Mouse (Mus musculus): ENCODE data around the gene Tradd.

Tradd gene

DNA sequence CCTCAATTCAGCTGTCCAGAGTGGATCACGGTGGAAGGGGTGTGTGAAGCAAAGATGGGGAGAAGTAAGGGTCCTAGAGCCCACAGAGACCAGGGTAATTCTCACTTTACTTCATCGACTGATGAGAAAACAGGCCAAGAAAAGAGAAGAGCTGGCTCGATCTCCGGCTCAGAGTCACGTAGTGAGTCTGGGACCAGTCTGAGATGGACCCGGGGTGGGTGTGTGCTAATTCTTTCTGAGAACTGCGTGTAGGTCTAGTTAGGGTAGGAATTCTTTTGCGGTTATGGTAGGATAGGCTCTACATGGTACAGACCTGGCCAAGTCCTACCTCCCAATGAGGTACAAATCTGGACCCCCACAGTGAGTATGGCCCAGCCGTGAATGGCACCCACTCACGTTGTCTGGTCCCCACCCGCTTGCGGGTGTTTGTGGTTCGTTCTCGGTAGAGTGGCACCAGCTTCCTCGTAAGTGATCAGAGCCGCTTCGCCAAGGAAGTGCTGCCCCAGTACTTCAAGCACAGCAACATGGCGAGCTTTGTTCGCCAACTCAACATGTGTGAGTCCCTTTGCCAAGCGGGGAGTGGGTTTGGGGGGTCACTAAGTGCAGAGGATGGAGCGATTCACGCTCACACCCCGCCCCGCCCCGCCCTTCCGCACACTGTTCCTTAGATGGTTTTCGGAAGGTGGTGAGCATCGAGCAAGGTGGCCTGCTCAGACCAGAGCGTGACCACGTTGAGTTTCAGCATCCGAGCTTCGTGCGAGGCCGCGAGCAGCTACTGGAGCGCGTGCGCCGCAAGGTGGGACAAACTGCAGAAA, 5.9 kb upstream of the Tradd start:
- DNase-seq (ENCODE audit: low spot score) = no peak

DNA sequence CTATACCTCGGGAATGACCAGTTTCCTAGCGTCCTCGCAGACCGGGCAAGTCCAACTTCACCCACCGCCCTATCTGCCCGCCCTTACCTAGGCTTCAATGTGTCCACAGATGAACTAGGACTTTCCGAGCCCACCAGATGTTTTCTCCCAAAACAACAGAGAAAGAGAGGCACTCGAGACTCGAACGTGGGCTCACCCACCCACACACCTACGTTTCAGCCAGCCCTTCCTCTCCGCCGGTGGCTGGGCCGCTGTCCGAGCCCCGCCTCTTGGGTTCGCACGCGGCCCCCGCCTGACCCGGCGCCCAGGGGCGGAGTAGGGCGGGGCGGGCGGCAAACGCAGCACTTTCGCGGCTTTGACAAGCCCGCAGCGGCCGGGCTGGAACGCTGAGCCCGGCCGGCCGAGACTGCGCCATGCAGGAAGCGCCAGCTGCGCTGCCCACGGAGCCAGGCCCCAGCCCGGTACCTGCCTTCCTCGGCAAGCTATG, 5.1 kb upstream of the Tradd start, which contains the start of gene Hsf4:
TSS of gene Hsf4 (plus strand) at position 341 of the 487 bp plus-strand sequence.
- peak; percentile 76 for DNase-seq (ENCODE audit: low spot score)

DNA sequence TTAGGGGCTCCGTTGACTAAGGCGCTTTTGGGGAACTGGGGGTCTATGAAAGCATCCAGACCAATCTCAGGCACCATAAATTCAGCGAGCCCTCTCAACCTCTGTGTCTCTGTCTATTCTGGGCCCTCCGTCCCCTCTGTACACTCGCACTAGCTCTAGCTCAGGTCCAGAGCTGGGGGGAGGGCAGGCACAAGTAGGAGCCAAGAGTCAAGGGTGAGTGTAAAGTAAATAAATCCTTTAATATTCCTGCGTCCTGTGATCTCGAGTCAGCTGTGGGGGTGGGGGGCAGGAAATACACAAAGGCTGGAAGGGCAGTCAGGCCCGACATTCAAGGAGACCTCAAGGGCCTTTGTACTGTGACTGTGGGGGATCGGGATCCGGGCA, 4.7 kb upstream of the Tradd start:
- peak; percentile 67 for DNase-seq (ENCODE audit: low spot score)

DNA sequence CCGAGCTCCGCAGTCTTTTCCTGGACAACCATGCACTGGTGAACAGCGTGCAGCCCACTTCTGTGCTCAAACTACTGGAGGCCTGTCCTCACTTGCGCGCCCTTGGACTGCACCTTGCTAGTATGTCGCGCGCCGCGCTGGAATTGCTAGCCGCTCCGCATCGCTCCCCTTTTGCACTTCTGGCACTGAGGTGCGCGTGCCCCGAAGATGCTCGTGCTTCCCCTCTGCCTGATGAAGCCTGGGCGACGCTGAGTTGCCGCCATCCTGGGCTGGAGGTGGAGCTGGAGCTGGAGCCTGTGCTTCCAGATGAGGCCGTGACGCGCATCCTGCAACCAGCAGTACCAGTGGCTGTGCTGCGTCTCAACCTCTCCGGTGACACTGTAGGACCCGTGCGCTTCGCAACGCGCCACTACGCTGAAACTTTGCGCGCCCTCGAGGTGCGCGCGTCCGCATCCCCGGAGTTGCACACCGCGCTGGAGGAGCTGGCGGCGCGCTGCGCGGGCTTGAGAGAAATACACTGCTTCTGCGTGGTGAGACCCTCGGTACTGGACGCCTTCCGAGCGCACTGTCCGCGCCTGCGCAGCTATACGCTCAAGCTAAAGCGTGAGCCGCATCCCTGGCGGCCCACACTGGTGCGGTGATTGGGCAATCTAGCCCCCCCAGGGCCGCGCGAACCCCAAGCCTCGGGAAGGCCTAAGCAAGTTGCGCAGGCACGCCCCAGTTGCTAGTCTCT, 4.1 kb upstream of the Tradd start:
- DNase-seq (ENCODE audit: low spot score) = peak; percentile 74

DNA sequence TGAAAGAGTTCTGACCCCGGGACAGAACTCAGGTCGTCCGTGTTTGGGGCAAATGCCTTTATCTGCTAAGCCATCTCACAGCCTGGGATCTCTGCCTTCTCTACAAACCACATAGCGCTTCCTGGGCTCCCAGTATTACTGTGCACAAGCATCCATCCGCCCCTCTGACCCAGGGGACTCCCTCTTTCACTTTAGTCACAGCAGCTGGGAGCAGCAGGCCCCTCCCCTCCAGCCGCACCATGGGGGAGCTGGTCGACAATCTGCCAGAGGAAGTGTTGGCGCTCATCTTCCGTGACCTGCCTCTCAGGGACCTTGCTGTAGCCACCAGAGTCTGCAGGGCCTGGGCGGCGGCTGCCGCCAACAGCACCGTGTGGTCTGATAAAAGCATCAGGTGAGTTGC, 2.4 kb upstream of the Tradd start:
- no peak for DNase-seq (ENCODE audit: low spot score)

DNA sequence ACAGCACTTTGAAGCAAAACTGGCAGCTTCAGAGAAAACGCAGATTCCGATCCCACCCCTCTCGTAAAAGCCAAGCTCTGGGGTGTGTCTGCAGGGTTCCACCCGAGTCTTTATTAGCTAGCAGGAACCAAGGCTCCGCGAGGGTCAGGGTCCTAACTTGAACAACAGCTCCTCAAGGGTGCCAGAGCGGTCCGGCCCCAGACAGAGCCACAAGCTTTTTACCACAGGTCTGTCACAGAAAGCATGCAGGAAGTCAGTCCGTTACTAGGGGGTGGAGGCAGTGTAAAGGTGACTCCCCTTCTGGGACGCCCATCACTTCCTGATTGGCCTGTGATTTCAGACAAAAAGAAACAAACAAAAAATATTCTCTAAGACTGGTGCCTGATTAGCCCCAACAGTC, 719 bp upstream of the Tradd start:
- peak; percentile 36 for DNase-seq (ENCODE audit: low spot score)

DNA sequence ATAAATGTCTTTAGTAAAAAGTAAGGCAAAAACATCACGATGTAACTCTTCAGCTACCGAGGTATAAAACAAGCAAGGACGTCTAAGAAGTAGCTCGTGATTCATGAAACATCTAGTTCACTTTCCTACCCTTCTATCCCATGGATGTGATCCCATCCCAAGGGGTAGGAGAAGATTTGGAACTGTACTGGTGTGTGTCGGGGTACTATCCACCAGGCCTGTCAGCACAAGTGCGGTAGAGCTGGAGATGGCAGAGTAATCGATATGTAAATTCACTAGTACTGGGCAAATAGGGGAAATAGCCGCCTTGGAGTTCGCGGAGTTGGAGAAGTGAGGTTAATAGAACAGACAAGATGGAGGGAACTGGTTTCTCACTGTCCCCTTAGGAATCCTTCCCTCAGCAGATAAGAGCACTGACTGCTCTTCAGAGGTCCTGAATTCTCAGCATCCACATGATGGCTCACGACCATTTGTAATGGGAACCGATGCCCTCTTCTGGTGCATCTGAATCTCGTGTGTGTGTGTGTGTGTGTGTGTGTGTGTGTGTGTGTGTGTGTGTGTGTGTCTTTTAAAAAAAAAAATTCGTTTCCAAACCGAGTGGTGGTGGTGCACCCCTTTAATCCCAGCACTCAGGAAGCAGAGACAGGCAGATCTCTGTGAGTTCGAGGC, 1.0 kb downstream of the Tradd start:
- no peak for DNase-seq (ENCODE audit: low spot score)

DNA sequence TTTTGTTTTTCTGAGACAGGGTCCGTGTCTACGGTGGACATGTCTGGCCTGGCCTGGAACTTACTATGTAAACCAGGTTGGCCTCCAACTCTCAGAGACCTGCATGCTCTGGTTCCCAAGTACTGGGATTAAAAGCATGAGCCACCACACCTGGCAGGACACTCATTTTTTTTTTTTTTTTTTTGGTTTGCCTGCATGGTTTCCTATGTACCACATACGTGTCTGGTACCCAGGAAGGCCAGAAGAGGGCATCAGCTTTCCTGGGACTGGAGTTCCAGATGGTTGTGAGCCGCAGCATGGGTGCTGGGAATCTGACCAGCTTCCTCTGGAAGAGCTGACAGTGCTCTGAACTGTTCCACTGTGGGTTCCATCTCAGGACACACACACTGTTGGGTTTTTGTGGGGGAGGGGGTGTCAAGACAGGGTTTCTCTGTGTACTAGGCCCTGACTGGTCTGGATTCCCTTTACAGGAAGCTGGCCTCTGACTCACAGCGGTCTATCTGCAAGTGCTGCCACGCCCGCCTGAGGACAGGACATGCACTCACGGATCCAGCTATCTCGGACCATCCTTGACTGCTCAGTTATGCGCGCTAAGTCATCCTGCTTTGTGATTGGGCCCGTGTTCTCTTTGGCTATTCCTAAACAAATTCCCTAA, 3.0 kb downstream of the Tradd start:
- no peak for DNase-seq (ENCODE audit: low spot score)

DNA sequence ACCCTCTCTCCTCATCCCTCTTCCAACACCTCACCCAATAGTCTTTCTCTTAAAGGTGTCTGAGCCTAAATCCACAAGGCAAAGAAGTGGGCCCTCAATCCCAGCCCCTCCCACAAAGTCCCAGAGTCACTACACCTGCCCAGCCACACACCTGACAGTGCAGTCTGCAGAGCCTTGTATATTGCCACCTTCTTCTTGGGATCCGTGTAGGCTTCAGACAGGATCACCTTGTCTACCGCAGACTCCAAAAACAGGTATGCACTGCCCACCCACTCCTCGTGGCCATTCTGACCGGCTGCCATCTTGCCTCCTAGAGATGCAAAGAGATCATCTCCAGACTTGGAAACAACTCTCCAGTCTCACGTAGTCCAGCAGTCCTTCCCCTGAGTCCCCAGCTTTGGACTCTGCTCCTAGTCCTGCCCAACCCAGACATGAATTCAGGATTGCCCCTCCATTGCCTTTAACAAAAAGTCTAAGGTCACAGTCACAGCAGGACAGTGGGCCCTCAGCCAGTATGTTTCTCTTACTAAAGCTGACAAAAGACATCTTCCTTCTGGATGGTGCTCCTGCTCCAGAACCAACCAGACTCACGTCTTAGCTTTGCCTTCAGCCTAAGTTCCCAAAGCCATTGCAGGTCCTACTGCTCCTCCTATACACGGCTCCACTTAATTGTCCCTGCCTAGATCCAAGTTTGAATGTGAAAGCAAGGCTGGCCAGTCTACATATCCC, 3.9 kb downstream of the Tradd start:
- DNase-seq (ENCODE audit: low spot score) = no peak

DNA sequence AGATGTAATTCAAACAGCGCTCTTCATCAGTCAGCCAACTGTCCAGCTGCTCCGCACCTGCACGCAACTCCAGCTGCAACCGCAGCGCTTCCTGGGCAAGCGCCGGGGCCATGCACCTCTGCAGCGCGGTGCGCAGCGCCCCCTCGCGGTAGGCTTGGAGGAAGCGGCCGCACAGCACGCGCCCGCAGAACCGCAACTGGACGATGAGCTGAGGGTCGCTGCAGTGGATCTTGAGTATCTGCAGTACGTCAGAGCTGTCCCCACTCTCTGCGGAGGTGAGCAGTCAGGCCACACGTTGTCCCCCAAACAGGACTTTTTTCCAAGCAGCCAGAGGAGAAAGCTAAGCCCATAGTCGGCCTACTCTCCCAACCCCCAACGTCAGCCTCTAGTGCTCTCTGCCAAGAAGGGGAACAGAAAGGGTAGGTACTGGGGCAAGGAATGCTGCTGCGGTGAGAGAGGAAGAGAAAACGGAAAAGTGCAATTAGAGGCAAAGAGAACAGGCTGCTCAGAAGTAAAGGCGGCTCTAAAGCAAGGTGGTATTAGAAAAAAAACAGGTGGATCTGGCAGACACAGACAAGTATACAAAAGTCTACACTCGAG, 4.6 kb downstream of the Tradd start:
- peak; percentile 68 for DNase-seq (ENCODE audit: low spot score)

DNA sequence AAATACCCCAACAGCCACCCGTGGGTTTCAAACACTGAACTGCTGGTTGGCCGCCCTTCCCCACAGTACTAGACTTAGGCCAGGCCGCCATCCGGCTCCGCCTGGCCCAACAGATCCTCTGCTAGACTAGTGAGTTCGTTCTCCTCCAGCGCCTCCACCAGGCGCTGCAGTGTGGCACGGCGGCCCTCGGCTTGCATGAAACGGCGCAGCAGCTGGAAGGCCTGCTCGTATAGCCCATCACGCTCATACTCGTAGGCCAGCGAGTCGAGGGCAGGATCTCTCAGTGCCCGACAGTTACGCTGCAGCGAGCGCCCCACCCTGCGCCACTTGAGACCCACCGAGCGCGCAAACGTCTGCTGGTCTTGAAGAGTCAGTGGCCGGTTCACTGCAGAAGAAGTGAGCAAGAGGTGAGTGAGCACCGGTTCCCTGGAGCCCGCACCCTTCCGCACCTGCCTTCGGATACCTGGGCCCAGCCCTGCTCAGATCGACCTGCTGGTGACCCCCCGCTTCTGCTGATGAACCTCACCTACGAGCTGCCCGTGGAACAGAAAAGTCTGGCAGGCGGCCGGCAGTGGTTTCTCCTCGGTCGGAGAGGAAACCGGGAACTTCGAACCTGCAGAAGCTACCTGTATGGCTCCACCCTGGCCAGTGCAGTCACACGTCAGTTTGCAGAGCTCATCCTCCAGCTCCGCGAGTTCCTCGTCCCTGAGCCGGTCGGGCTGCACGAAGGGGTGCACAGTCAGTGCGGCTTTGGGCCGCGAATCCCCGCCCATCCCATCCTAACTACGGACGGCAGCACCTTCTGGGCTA, 5.3 kb downstream of the Tradd start:
- DNase-seq (ENCODE audit: low spot score) = no peak

DNA sequence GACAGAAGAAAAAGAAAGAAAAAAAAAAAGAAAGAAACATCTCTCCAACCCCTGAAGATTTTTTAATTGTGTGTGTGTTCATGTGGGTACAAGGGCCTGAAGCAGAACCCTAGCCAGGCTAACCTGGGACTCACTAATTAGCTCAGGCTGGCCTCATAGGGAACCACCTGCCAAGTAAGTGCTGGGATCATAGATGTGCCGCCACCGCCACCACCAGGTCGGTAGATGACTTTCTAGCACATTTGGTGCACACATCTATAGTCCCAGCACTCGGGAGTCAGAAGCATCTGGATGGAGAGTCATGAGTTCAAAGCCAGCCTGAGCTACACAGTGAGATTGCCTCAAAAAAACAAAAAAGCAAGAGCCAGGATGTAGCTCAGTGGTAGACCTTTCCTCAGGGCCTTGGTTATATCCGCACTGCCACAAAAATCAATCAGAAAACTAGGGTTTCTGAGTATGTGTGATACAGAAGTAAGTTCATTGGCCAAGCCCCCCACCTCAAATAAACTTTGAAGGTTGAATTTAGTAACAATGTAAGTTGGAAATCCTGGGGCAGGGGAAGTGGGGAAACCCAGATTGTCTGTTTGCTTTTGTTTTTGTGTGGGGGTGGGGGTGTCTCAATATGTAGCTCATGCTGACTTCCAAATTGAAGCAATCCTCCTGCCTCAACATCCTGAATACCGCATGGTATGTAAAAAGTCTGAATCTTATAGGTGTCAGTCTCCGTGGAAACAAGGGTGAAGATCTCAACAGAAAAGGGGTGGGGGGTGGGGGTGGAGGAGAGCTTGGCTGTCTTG, 6.9 kb downstream of the Tradd start:
- no peak for DNase-seq (ENCODE audit: low spot score)

DNA sequence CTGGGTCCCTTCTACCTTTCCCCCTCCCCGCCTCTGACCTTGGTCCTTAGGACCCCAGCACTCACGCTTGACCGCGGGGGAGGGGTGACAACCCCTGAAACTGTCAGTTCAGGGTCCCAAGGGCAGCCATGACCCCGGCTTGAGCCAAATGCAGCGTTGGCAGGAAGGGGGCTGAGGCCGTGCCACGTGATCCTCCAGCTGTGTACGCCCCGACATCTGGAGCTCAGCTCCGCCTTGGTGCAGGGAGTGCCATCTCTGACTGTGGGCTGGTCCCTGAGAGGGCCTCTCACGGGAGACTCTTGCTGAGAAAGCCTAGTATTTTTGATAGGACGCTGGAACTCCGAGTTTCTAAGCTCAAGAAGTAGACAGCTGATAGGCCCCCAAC, 9.5 kb downstream of the Tradd start, which contains the start of gene B3gnt9:
TSS of gene B3gnt9 (minus strand) at position 188 of the 385 bp plus-strand sequence.
- peak; percentile 74 for DNase-seq (ENCODE audit: low spot score)

DNA sequence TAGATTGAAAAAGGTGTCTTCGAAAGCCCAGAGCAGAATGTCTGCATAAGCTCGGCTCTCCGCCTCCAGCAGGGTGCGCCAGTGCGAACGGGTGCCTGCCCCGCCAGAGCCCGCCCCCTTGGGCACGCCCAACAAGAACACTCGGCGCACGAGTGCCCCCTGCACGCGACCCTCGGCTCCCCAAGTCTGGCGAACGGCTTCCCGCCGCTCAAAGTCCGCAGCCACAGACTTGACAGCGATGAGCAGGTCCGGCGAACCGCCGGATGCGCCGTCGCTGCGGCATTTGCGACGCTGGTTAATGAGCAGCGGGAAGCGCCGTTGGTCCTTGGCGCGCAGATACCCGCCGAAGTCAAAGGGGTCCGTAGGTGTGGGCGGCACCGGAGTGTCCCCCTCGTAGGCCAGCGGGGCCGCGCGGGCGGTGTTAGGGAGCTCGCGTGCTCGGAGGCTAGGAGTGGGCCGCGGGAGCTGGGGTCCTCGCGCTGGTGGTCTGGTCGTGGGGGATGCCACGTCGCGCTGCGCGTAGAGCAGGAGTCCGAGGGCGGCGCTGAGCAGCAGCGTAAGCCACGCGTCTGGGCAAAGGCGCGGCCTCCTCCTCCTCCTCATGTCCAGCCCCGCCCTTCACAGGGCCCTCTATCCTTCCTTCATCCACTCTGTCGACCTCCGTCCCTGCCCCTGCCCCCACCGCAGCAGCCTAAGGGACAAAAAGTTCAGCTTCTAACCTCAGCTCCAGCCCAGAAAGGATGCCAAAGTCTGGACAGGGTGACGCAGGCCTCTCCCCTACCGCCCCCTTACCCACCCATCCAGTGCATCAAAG, 10.1 kb downstream of the Tradd start:
- DNase-seq (ENCODE audit: low spot score) = peak; percentile 91

DNA sequence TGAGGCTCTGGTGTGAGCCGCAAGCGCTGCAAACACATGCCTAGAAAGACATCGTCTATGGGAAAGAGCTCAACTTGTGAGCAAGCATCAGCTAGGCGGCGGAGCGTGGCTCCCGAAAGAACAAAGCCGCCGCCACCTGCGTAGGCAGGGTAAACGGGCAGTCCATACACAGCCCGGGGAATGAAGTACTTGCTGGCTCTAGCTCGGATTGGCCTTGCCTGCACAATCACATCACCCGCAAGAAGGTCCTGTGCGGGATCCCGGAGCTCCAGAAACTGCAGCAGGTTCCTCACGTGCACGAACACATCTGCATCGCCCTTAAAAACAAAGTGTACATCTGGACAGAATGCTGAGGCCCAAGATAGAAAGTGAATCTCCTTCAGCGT, 10.7 kb downstream of the Tradd start:
- no peak for DNase-seq (ENCODE audit: low spot score)

DNA sequence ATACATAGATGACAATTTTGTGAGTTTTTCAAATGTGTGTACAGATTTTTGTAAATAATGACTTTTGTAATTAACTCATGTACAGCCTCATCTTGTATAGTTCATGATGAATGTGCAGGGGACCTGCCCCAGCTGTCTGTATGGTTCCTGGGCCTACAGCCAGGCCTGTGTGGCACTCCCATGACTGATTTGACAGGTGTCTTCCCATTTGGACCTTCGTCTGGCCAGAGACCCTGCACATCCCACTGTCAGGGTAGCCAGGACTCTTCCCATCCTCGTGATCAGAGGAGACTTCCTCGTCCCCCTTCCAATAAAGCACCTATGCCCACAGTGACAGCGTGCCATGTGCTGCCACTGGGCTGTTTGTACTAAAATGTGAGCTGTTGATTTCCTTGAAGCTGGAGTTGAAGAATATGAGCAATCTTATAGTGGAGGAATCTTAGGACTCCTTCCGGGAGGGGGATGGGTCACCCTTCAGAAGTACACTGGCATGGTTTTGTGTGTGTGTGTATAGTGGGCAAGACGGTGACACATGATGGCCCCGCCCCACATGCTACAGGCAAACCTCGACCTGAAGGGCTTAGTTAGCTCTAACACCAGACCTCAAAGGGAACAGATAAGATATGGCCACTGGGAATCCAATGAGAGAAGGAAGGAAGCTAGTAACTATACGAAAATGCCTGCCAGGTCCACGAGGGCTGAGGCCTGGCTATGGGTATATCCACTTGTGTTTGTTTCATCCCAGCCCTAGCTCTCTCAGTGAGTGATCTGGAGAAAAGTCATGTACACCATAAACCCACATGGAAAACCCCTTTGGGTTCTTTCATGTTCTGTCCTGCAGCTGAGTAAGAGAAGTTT, 11.5 kb downstream of the Tradd start:
- no peak for DNase-seq (ENCODE audit: low spot score)

DNA sequence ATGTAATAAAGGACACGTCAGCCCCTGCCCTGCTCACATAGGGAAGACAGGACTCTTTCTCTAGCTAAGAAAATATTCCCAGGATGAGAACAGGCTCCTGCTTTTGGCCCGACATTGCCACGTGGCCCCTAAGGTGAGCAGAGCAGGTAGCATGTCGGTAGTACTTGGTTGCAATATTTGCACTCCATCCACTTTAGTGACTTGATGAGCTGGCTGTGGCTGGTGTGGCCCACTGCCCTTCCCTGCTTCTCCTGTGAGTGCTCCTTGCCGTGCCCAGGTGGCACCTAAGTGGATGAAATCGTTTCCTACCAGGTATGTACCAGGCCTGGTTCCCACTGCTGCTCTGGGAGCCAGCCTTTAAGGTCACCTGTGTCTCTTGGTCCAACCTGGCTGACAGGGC, 12.5 kb downstream of the Tradd start:
- DNase-seq (ENCODE audit: low spot score) = no peak

DNA sequence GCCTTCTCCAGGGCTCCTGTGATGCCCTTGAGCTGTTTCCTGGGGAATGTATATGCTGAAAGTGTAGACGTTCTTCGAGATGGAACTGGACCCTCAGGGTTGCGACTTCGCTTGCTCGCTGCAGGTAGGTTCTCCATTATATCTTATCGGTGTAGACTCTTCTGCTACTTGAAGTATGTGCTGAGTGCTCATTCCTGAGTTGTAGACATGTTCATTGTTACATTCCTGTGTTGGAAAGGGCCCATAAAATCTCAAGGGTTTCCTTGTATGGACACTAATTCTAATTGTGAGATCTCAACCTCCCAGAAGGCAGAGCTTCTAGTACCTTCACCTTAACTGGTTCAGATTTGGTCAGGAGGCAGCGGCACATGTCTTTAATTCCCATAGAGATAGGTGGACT, 23.4 kb downstream of the Tradd start:
- no peak for DNase-seq (ENCODE audit: low spot score)
